Mouse (Mus musculus) limb, embryonic 10.5 days (tissue): ENCODE measurements around the gene Ly6f. TPM values are rescaled to one million over a fixed set of nuclear protein-coding genes. Genes with fewer than 3 reads are reported as not detected.

Experiments used
- DNase-seq: peaks from one replicate; pipeline ENCODE4 v3.0.0-alpha.2; 2017; ENCODE audit warnings: low spot score
- H3K27ac ChIP-seq: fragments of 300-500 bp; sonication (generic); 2 replicates; pipeline ENCODE4 v1.5.1; 2016; ENCODE audit warnings: mild to moderate bottlenecking
- H3K27me3 ChIP-seq: fragments of 300-500 bp; sonication (generic); 2 replicates; pipeline ENCODE4 v1.6.1; 2016; ENCODE audit warnings: low read depth, mild to moderate bottlenecking; ENCODE audit not compliant: poor library complexity, severe bottlenecking
- H3K36me3 ChIP-seq: fragments of 300-500 bp; sonication (generic); 2 replicates; pipeline ENCODE4 v1.6.1; 2016; ENCODE audit warnings: mild to moderate bottlenecking, moderate library complexity
- H3K4me1 ChIP-seq: fragments of 300-500 bp; sonication (generic); 2 replicates; pipeline ENCODE4 v1.6.1; 2016
- H3K4me3 ChIP-seq: fragments of 300-500 bp; sonication (generic); 2 replicates; pipeline ENCODE4 v1.5.1; 2016; ENCODE audit warnings: mild to moderate bottlenecking, moderate library complexity
- H3K9me3 ChIP-seq: fragments of 300-500 bp; sonication (generic); replicated peaks from 2 replicates; pipeline ENCODE4 v1.6.1; 2016; ENCODE audit warnings: mild to moderate bottlenecking
- WGBS: fragments of 180-500 bp; shearing (Covaris S2); methylation state at CpG from one replicate; pipeline ENCODE4 v1.1.7; 2016; 5-methylcytosine and 5-hydroxymethylcytosine counted together
- polyA plus RNA-seq: library from polyadenylated mRNA; unstranded; fragments of >200 nt; fragmentation: Nextera tagmentation; extraction: Ambion mirVana; gene quantifications from 2 replicates; pipeline ENCODE4 v1.2.1, GENCODE M21; 2016

Ly6f gene
- 0.18 TPM in 1 of 2 replicates, not detected in the other for polyA plus RNA-seq

- Histone ChIP-seq H3K36me3 (no peaks in the 10 kb centered on the region), H3K27ac (no peak within 1 kb of the TSS), H3K9me3 (no peaks in the 10 kb centered on the region), H3K4me3 (no peak within 1 kb of the TSS), H3K27me3 (no peaks in the 10 kb centered on the region), H3K4me1 (no peaks in the 10 kb centered on the region)
- no peak for DNase-seq
Observed at GRCm38 (mm10) chr15:75268121-75268520, at the start of gene Ly6f. Gene Ly6f (plus strand): TSS chr15:75268421.

GRCm38 (mm10) chr15:75221942-75222341 is 46.3 kb upstream of the Ly6f start:
- H3K4me3 ChIP-seq = no peak overlapping the region

GRCm38 (mm10) chr15:75237736-75238288 is 30.4 kb upstream of the Ly6f start:
- Histone ChIP-seq H3K36me3 (no peaks in the 10 kb centered on the region), H3K27ac (no peak overlapping the region), H3K4me3 (no peak overlapping the region), H3K9me3 (no peaks in the 10 kb centered on the region), H3K4me1 (no peaks in the 10 kb centered on the region; the same call in 1 of the 2 replicates), H3K27me3 (no peaks in the 10 kb centered on the region)
- DNase-seq = no peak
- WGBS = 97% methylated on average over 3 of the region's 3 CpGs

More at GRCm38 (mm10) chr15:75221942-75222341, 46.3 kb upstream of the Ly6f start:
- Histone ChIP-seq H3K36me3 (no peaks in the 10 kb centered on the region), H3K9me3 (no peaks in the 10 kb centered on the region), H3K4me1 (no peaks in the 10 kb centered on the region), H3K27me3 (no peaks in the 10 kb centered on the region), H3K27ac (no peak overlapping the region)
- no peak for DNase-seq

GRCm38 (mm10) chr15:75240558-75240957 is 27.7 kb upstream of the Ly6f start:
- Histone ChIP-seq H3K9me3 (no peaks in the 10 kb centered on the region), H3K27ac (no peak overlapping the region), H3K36me3 (no peaks in the 10 kb centered on the region), H3K4me1 (no peaks in the 10 kb centered on the region; the same call in 1 of the 2 replicates), H3K27me3 (no peaks in the 10 kb centered on the region), H3K4me3 (no peak overlapping the region)
- DNase-seq = no peak
- WGBS = 49% methylated on average over 2 of the region's 2 CpGs

- Histone ChIP-seq H3K27ac (no peak overlapping the region), H3K4me1 (no peaks in the 10 kb centered on the region; the same call in 1 of the 2 replicates), H3K9me3 (no peaks in the 10 kb centered on the region), H3K4me3 (no peak overlapping the region), H3K36me3 (no peaks in the 10 kb centered on the region), H3K27me3 (no peaks in the 10 kb centered on the region)
- WGBS = 87% methylated on average over 3 of the region's 3 CpGs
- no peak for DNase-seq
Observed at GRCm38 (mm10) chr15:75242756-75243640, 25.2 kb upstream of the Ly6f start.

- no peaks in the 10 kb centered on the region for H3K36me3 ChIP-seq
- 87% methylated on average over 3 of the region's 3 CpGs for WGBS
- no peaks in the 10 kb centered on the region for H3K9me3 ChIP-seq
- H3K4me1 ChIP-seq = no peaks in the 10 kb centered on the region
- H3K27ac ChIP-seq = no peak overlapping the region
- no peak overlapping the region for H3K4me3 ChIP-seq
- no peak for DNase-seq
- H3K27me3 ChIP-seq = no peaks in the 10 kb centered on the region
Observed at GRCm38 (mm10) chr15:75254671-75255070, 13.6 kb upstream of the Ly6f start.

- Histone ChIP-seq H3K27me3 (no peaks in the 10 kb centered on the region), H3K27ac (no peak overlapping the region)
- no peak for DNase-seq
Observed at GRCm38 (mm10) chr15:75265863-75266262, 2.4 kb upstream of the Ly6f start.

GRCm38 (mm10) chr15:75266626-75267025 is 1.6 kb upstream of the Ly6f start:
- Histone ChIP-seq H3K9me3 (no peaks in the 10 kb centered on the region), H3K27ac (no peak overlapping the region), H3K4me1 (no peaks in the 10 kb centered on the region), H3K36me3 (no peaks in the 10 kb centered on the region), H3K27me3 (no peaks in the 10 kb centered on the region), H3K4me3 (no peak overlapping the region)
- no peak for DNase-seq
- 65% methylated on average over 1 of the region's 1 CpGs for WGBS

More at GRCm38 (mm10) chr15:75265863-75266262, 2.4 kb upstream of the Ly6f start:
- H3K36me3 ChIP-seq = no peaks in the 10 kb centered on the region
- H3K4me3 ChIP-seq = no peak overlapping the region
- no peaks in the 10 kb centered on the region for H3K4me1 ChIP-seq
- H3K9me3 ChIP-seq = no peaks in the 10 kb centered on the region

- 83% methylated on average over 5 of the region's 5 CpGs for WGBS
Observed at GRCm38 (mm10) chr15:75268916-75269829, 952 bp downstream of the Ly6f start.

GRCm38 (mm10) chr15:75270169-75270568 is 1.9 kb downstream of the Ly6f start:
- H3K4me3 ChIP-seq = no peak overlapping the region
- H3K27ac ChIP-seq = no peak overlapping the region
- no peaks in the 10 kb centered on the region for H3K4me1 ChIP-seq
- H3K36me3 ChIP-seq = no peaks in the 10 kb centered on the region
- no peaks in the 10 kb centered on the region for H3K9me3 ChIP-seq
- DNase-seq = no peak
- no peaks in the 10 kb centered on the region for H3K27me3 ChIP-seq

More at GRCm38 (mm10) chr15:75268916-75269829, 952 bp downstream of the Ly6f start:
- H3K9me3 ChIP-seq = no peaks in the 10 kb centered on the region
- no peak overlapping the region for H3K4me3 ChIP-seq
- H3K4me1 ChIP-seq = no peaks in the 10 kb centered on the region
- DNase-seq = no peak
- no peaks in the 10 kb centered on the region for H3K36me3 ChIP-seq
- no peaks in the 10 kb centered on the region for H3K27me3 ChIP-seq
- no peak overlapping the region for H3K27ac ChIP-seq

GRCm38 (mm10) chr15:75270691-75271362 is 2.6 kb downstream of the Ly6f start:
- Histone ChIP-seq H3K4me1 (no peaks in the 10 kb centered on the region), H3K27ac (no peak overlapping the region), H3K9me3 (no peaks in the 10 kb centered on the region), H3K4me3 (no peak overlapping the region), H3K36me3 (no peaks in the 10 kb centered on the region), H3K27me3 (no peaks in the 10 kb centered on the region)
- DNase-seq = no peak
- 81% methylated on average over 3 of the region's 3 CpGs for WGBS

- Histone ChIP-seq H3K4me3 (no peak overlapping the region), H3K4me1 (no peaks in the 10 kb centered on the region), H3K27ac (no peak overlapping the region), H3K36me3 (no peaks in the 10 kb centered on the region), H3K27me3 (no peaks in the 10 kb centered on the region), H3K9me3 (no peaks in the 10 kb centered on the region)
- 79% methylated on average over 1 of the region's 1 CpGs for WGBS
- DNase-seq = no peak
Observed at GRCm38 (mm10) chr15:75271426-75271825, 3.2 kb downstream of the Ly6f start.
